Mouse (Mus musculus): ENCODE measurements around the gene Zpr1. TPM values are rescaled to one million over a fixed set of nuclear protein-coding genes. Genes with fewer than 3 reads are reported as not detected.

Zpr1 gene
- polyA plus RNA-seq, 1 experiment from 2014 or later: 33.0 TPM

DNA sequence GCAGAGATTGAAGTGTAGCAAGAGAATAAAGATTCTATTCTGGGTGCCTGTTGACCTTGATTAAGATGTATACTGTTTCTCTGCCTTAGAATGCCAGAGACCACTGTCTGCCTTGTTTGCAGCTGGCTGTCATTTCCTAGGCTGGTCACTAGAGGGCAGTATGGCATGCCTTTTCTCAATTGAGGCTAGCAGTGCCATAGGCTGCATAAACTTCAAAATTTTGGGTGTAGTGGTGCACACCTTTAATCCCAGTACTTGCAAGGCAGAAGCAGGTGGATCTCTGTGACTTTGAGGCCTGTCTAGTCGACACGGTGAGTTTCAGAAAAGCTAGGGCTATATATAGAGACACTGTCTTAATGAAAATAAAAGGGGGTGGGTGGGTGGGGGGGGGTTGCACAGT lies 29.3 kb downstream of the Zpr1 start:
- Histone ChIP-seq H3K4me1 (ENCODE audit: control insufficient read depth in 2 of 2, insufficient read depth in 2 of 2, low read length in 2 of 2) (no peaks in the 10 kb centered on the region), H3K4me3 (ENCODE audit: control insufficient read depth in 1 of 2, insufficient read depth in 1 of 2, low read depth in 1 of 2, low read length in 2 of 2) (no peak overlapping the region), H3K36me3 (ENCODE audit: control insufficient read depth, insufficient read depth, low read length) (peaks cover 26% of the 10 kb centered on the region), H3K4me2 (ENCODE audit: low read length) (no peak overlapping the region), H3K27ac (replicated peaks in 1 of 2; ENCODE audit: control insufficient read depth in 1 of 2, insufficient read depth in 1 of 2, low read depth in 2 of 2, low read length in 2 of 2) (no peak overlapping the region), H3K9me3 (ENCODE audit: control insufficient read depth, low read length) (no peaks in the 10 kb centered on the region), H3K27me3 (ENCODE audit: control insufficient read depth, insufficient read depth, low read length) (peaks cover 4% of the 10 kb centered on the region; the same call in 1 of the 2 replicates), H3K9ac (ENCODE audit: low read length) (no peak overlapping the region)
- WGBS: 3% methylated on average over 2 of the region's 2 CpGs
- ATAC-seq (ENCODE audit: insufficient number of reproducible peaks, insufficient read depth, low FRiP score, low read depth): peak; percentile 47; the same call in 1 of the 2 replicates

GRCm38 (mm10) chr9:46309121-46309520 lies 36.3 kb downstream of the Zpr1 start:
- no peaks in the 10 kb centered on the region for H3K9me3 ChIP-seq (ENCODE audit: control insufficient read depth, low read length)

DNA sequence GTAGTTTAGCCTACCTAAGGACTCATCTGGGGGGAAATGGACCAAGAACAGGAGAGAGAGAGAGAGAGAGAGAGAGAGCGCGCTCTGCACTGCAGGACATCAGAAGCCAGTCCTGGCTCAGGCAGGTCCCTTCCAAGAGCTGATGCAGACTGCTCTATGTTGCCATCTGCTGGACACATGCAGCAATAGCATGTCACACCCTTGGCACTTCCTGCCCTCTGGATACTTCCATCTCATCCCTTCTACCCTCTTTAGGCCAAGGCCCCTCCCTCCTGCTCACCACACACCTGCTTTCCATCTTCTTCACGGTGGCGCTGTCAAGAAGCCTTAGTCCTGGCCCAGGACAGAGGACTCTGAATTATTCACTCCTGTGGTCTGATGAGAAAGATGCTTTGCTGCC lies 41.6 kb downstream of the Zpr1 start:
- Histone ChIP-seq H3K4me3 (ENCODE audit: control insufficient read depth in 1 of 2, insufficient read depth in 1 of 2, low read depth in 1 of 2, low read length in 2 of 2) (no peak overlapping the region), H3K9me3 (ENCODE audit: control insufficient read depth, low read length) (no peaks in the 10 kb centered on the region), H3K36me3 (ENCODE audit: control insufficient read depth, insufficient read depth, low read length) (no peaks in the 10 kb centered on the region), H3K9ac (ENCODE audit: low read length) (no peak overlapping the region), H3K27ac (replicated peaks in 1 of 2; ENCODE audit: control insufficient read depth in 1 of 2, insufficient read depth in 1 of 2, low read depth in 2 of 2, low read length in 2 of 2) (no peak overlapping the region), H3K4me1 (ENCODE audit: control insufficient read depth in 2 of 2, insufficient read depth in 2 of 2, low read length in 2 of 2) (no peaks in the 10 kb centered on the region), H3K27me3 (ENCODE audit: control insufficient read depth, insufficient read depth, low read length) (peaks cover 3% of the 10 kb centered on the region; the same call in 1 of the 2 replicates), H3K4me2 (ENCODE audit: low read length) (no peak overlapping the region)
- WGBS: 2% methylated on average over 4 of the region's 4 CpGs
- ATAC-seq (ENCODE audit: insufficient number of reproducible peaks, insufficient read depth, low FRiP score, low read depth): no peak

More at GRCm38 (mm10) chr9:46309121-46309520, 36.3 kb downstream of the Zpr1 start:
- H3K4me2 ChIP-seq (ENCODE audit: low read length): no peak overlapping the region
- no peaks in the 10 kb centered on the region for H3K4me1 ChIP-seq (ENCODE audit: control insufficient read depth in 2 of 2, insufficient read depth in 2 of 2, low read length in 2 of 2)
- WGBS: 14% methylated on average over 7 of the region's 7 CpGs
- no peak for ATAC-seq (ENCODE audit: insufficient number of reproducible peaks, insufficient read depth, low FRiP score, low read depth)
- no peaks in the 10 kb centered on the region for H3K36me3 ChIP-seq (ENCODE audit: control insufficient read depth, insufficient read depth, low read length)
- H3K4me3 ChIP-seq (ENCODE audit: control insufficient read depth in 1 of 2, insufficient read depth in 1 of 2, low read depth in 1 of 2, low read length in 2 of 2): no peak overlapping the region
- no peak overlapping the region for H3K27ac ChIP-seq (replicated peaks in 1 of 2; ENCODE audit: control insufficient read depth in 1 of 2, insufficient read depth in 1 of 2, low read depth in 2 of 2, low read length in 2 of 2)
- no peak overlapping the region for H3K9ac ChIP-seq (ENCODE audit: low read length)
- peaks cover 21% of the 10 kb centered on the region for H3K27me3 ChIP-seq (ENCODE audit: control insufficient read depth, insufficient read depth, low read length)

DNA sequence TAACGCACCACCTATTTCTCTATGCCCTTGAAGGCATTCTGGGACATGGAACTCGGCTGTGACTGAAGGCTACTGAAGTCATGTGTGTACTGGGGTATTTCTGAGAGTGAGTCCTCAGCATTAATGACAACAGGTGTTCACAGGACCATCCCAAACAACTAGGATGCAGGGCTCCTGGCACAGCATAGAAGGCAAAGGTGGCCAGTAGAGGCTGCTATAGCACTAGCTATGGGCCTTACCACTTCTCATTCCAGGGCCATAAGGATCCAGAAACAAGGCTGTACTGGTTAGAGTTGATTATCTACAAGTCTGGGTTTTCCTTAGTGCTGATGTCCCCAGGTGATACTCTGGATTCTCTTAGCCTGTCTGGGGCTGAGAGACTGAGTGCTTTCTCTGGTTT lies 42.1 kb downstream of the Zpr1 start:
- Histone ChIP-seq H3K27me3 (ENCODE audit: control insufficient read depth, insufficient read depth, low read length) (peaks cover 3% of the 10 kb centered on the region; the same call in 1 of the 2 replicates), H3K9ac (ENCODE audit: low read length) (no peak overlapping the region), H3K9me3 (ENCODE audit: control insufficient read depth, low read length) (peaks cover 2% of the 10 kb centered on the region; the same call in 1 of the 2 replicates), H3K27ac (replicated peaks in 1 of 2; ENCODE audit: control insufficient read depth in 1 of 2, insufficient read depth in 1 of 2, low read depth in 2 of 2, low read length in 2 of 2) (no peak overlapping the region), H3K4me2 (ENCODE audit: low read length) (no peak overlapping the region), H3K4me1 (ENCODE audit: control insufficient read depth in 2 of 2, insufficient read depth in 2 of 2, low read length in 2 of 2) (no peaks in the 10 kb centered on the region), H3K4me3 (ENCODE audit: control insufficient read depth in 1 of 2, insufficient read depth in 1 of 2, low read depth in 1 of 2, low read length in 2 of 2) (no peak overlapping the region), H3K36me3 (ENCODE audit: control insufficient read depth, insufficient read depth, low read length) (no peaks in the 10 kb centered on the region)
- 34% methylated on average over 2 of the region's 2 CpGs for WGBS
- ATAC-seq (ENCODE audit: insufficient number of reproducible peaks, insufficient read depth, low FRiP score, low read depth): no peak

- no peak overlapping the region for H3K9ac ChIP-seq (ENCODE audit: low read length)
- no peaks in the 10 kb centered on the region for H3K36me3 ChIP-seq (ENCODE audit: control insufficient read depth, insufficient read depth, low read length)
- ATAC-seq (ENCODE audit: insufficient number of reproducible peaks, insufficient read depth, low FRiP score, low read depth): no peak
- no peak overlapping the region for H3K4me3 ChIP-seq (ENCODE audit: control insufficient read depth in 1 of 2, insufficient read depth in 1 of 2, low read depth in 1 of 2, low read length in 2 of 2)
- peaks cover 3% of the 10 kb centered on the region; the same call in 1 of the 2 replicates for H3K27me3 ChIP-seq (ENCODE audit: control insufficient read depth, insufficient read depth, low read length)
- WGBS: 59% methylated on average over 11 of the region's 11 CpGs
- H3K4me1 ChIP-seq (ENCODE audit: control insufficient read depth in 2 of 2, insufficient read depth in 2 of 2, low read length in 2 of 2): no peaks in the 10 kb centered on the region
- H3K9me3 ChIP-seq (ENCODE audit: control insufficient read depth, low read length): peaks cover 3% of the 10 kb centered on the region; the same call in 1 of the 2 replicates
- H3K4me2 ChIP-seq (ENCODE audit: low read length): no peak overlapping the region
- H3K27ac ChIP-seq (replicated peaks in 1 of 2; ENCODE audit: control insufficient read depth in 1 of 2, insufficient read depth in 1 of 2, low read depth in 2 of 2, low read length in 2 of 2): no peak overlapping the region
These were observed 43.0 kb downstream of the Zpr1 start for GRCm38 (mm10) chr9:46315807-46316365.

- Histone ChIP-seq H3K4me1 (ENCODE audit: control insufficient read depth in 2 of 2, insufficient read depth in 2 of 2, low read length in 2 of 2) (no peaks in the 10 kb centered on the region), H3K9me3 (ENCODE audit: control insufficient read depth, low read length) (peaks cover 3% of the 10 kb centered on the region; the same call in 1 of the 2 replicates), H3K4me2 (ENCODE audit: low read length) (no peak overlapping the region), H3K9ac (ENCODE audit: low read length) (no peak overlapping the region), H3K36me3 (ENCODE audit: control insufficient read depth, insufficient read depth, low read length) (no peaks in the 10 kb centered on the region), H3K27me3 (ENCODE audit: control insufficient read depth, insufficient read depth, low read length) (peaks cover 3% of the 10 kb centered on the region; the same call in 1 of the 2 replicates), H3K4me3 (ENCODE audit: control insufficient read depth in 1 of 2, insufficient read depth in 1 of 2, low read depth in 1 of 2, low read length in 2 of 2) (no peak overlapping the region), H3K27ac (replicated peaks in 1 of 2; ENCODE audit: control insufficient read depth in 1 of 2, insufficient read depth in 1 of 2, low read depth in 2 of 2, low read length in 2 of 2) (no peak overlapping the region)
- 29% methylated on average over 5 of the region's 5 CpGs for WGBS
- ATAC-seq (ENCODE audit: insufficient number of reproducible peaks, insufficient read depth, low FRiP score, low read depth): no peak
These were observed 43.5 kb downstream of the Zpr1 start for GRCm38 (mm10) chr9:46316388-46316787.

DNA sequence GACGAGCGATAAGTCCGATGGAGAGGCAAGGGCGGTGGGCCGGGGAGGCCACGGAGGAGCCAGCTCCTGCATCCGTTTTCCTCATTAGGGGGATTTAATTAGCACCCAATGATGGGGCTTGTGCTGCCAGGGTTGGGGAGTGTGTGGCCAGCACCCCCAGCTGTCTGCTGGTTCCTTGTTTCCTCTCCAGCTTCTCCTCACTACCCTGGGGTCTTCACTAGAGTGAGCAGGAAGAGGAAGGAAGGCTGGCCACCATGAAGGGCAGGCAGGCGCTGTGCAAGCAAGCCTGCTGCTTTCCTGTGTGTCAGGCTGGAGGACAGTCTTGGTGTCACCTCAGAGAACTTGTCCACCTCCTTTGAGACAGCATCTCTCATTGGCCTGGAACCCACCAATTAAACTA lies 44.0 kb downstream of the Zpr1 start:
- no peaks in the 10 kb centered on the region for H3K36me3 ChIP-seq (ENCODE audit: control insufficient read depth, insufficient read depth, low read length)
- H3K9ac ChIP-seq (ENCODE audit: low read length): no peak overlapping the region
- H3K27me3 ChIP-seq (ENCODE audit: control insufficient read depth, insufficient read depth, low read length): peaks cover 3% of the 10 kb centered on the region; the same call in 1 of the 2 replicates
- H3K4me2 ChIP-seq (ENCODE audit: low read length): no peak overlapping the region
- no peak overlapping the region for H3K27ac ChIP-seq (replicated peaks in 1 of 2; ENCODE audit: control insufficient read depth in 1 of 2, insufficient read depth in 1 of 2, low read depth in 2 of 2, low read length in 2 of 2)
- 60% methylated on average over 8 of the region's 8 CpGs for WGBS
- no peaks in the 10 kb centered on the region for H3K4me1 ChIP-seq (ENCODE audit: control insufficient read depth in 2 of 2, insufficient read depth in 2 of 2, low read length in 2 of 2)
- H3K9me3 ChIP-seq (ENCODE audit: control insufficient read depth, low read length): peaks cover 3% of the 10 kb centered on the region; the same call in 1 of the 2 replicates
- no peak for ATAC-seq (ENCODE audit: insufficient number of reproducible peaks, insufficient read depth, low FRiP score, low read depth)
- no peak overlapping the region for H3K4me3 ChIP-seq (ENCODE audit: control insufficient read depth in 1 of 2, insufficient read depth in 1 of 2, low read depth in 1 of 2, low read length in 2 of 2)

- no peaks in the 10 kb centered on the region for H3K27me3 ChIP-seq (ENCODE audit: control insufficient read depth, insufficient read depth, low read length)
- no peak for ATAC-seq (ENCODE audit: insufficient number of reproducible peaks, insufficient read depth, low FRiP score, low read depth)
- H3K9ac ChIP-seq (ENCODE audit: low read length): no peak overlapping the region
- no peak overlapping the region for H3K4me2 ChIP-seq (ENCODE audit: low read length)
- no peaks in the 10 kb centered on the region for H3K36me3 ChIP-seq (ENCODE audit: control insufficient read depth, insufficient read depth, low read length)
- H3K27ac ChIP-seq (replicated peaks in 1 of 2; ENCODE audit: control insufficient read depth in 1 of 2, insufficient read depth in 1 of 2, low read depth in 2 of 2, low read length in 2 of 2): no peak overlapping the region
- H3K9me3 ChIP-seq (ENCODE audit: control insufficient read depth, low read length): peaks cover 3% of the 10 kb centered on the region; the same call in 1 of the 2 replicates
- WGBS: 87% methylated on average over 3 of the region's 3 CpGs
- no peaks in the 10 kb centered on the region for H3K4me1 ChIP-seq (ENCODE audit: control insufficient read depth in 2 of 2, insufficient read depth in 2 of 2, low read length in 2 of 2)
- H3K4me3 ChIP-seq (ENCODE audit: control insufficient read depth in 1 of 2, insufficient read depth in 1 of 2, low read depth in 1 of 2, low read length in 2 of 2): no peak overlapping the region
These were observed 45.1 kb downstream of the Zpr1 start for GRCm38 (mm10) chr9:46317957-46318356.

Data from heart, embryonic 14.5 days (tissue).